Mouse (Mus musculus) heart, adult 2 months (tissue): ENCODE results near the gene Kctd2. TPM values are rescaled to one million over a fixed set of nuclear protein-coding genes. Genes with fewer than 3 reads are reported as not detected.
"Not testable (repeated sequence)": the region's sequence is repeated elsewhere in the genome, so short reads cannot be mapped to it uniquely, and the experiment has no call there.

Experiments used
- DNase-seq, 2 experiments: peaks; one replicate each; pipeline ENCODE4 v3.0.0; 2021
- H3K27ac ChIP-seq: fragments of 200-600 bp; 2 replicates; pipeline ENCODE4 v1.8.1; 2022
- H3K27me3 ChIP-seq: fragments of 200-500 bp; 2 replicates; pipeline ENCODE4 v1.6.1; 2012; ENCODE audit warnings: mild to moderate bottlenecking, low read length, inconsistent platforms, mixed read lengths; ENCODE audit not compliant: control insufficient read depth, insufficient read depth
- H3K36me3 ChIP-seq: fragments of 200-500 bp; 2 replicates; pipeline ENCODE4 v1.6.1; 2012; ENCODE audit warnings: low read length, inconsistent platforms; ENCODE audit not compliant: control insufficient read depth, insufficient read depth
- H3K4me1 ChIP-seq: fragments of 200-500 bp; 2 replicates; pipeline ENCODE4 v1.6.1; 2011; ENCODE audit warnings: low read length; ENCODE audit not compliant: control insufficient read depth, insufficient read depth
- H3K4me3 ChIP-seq: fragments of 200-600 bp; 2 replicates; pipeline ENCODE4 v1.8.1; 2022
- H3K79me2 ChIP-seq: fragments of 200-500 bp; replicated peaks from 2 replicates; pipeline ENCODE4 v1.6.1; 2012; ENCODE audit warnings: mild to moderate bottlenecking, inconsistent platforms, low read length, moderate library complexity, mixed read lengths; ENCODE audit not compliant: control insufficient read depth, insufficient read depth
- H3K9ac ChIP-seq: fragments of 200-500 bp; 2 replicates; pipeline ENCODE4 v1.6.1; 2012; ENCODE audit warnings: low read depth, mild to moderate bottlenecking, control low read depth, inconsistent platforms, low read length, mixed read lengths
- CTCF ChIP-seq: fragments of 200-600 bp; IDR thresholded peaks from 2 replicates; pipeline ENCODE4 v1.8.1; 2022; ENCODE audit warnings: antibody characterized with exemption, mild to moderate bottlenecking, moderate library complexity
- EP300 ChIP-seq: fragments of 200-500 bp; IDR thresholded peaks from 2 replicates; pipeline ENCODE4 v1.6.1; 2011; ENCODE audit warnings: low read depth, low read length, control low read depth; ENCODE audit not compliant: insufficient read depth
- POLR2A ChIP-seq: fragments of 200-500 bp; IDR thresholded peaks from 2 replicates; pipeline ENCODE4 v1.6.1; 2011; ENCODE audit warnings: mild to moderate bottlenecking, low read depth, low read length, control low read depth; ENCODE audit not compliant: insufficient read depth
- WGBS: fragments of 180-500 bp; shearing (Covaris S2); methylation state at CpG from one replicate; pipeline ENCODE4 v1.1.7; 2018; 5-methylcytosine and 5-hydroxymethylcytosine counted together
- intact Hi-C: fragments of 180-260 bp; cut with DNase I; formaldehyde crosslinking; loops from one replicate; pipeline ENCODE4 v1.15.1; 2025
- microRNA-seq, 2 experiments: library from miRNA; unstranded; fragments of <30 nt; microRNA quantifications; one replicate each; pipeline ENCODE4 v1.2.0; 2021
- polyA plus RNA-seq: library from polyadenylated mRNA; depleted of rRNA; stranded (reverse); fragments of >200 nt; gene quantifications from 2 replicates; pipeline ENCODE4 v1.2.3, GENCODE M21; 2012; rRNA removed
- total RNA-seq, 2 experiments: library from RNA; stranded (reverse); gene quantifications; 2 replicates each; pipeline ENCODE4 v1.2.3; 2021

Kctd2 gene
- total and polyA plus RNA-seq, 3 experiments: 22.9 to 30.0 (median 26.6) TPM

- Histone ChIP-seq H3K4me1 (peaks cover 10% of the 10 kb centered on the region), H3K27me3 (no peaks in the 10 kb centered on the region), H3K27ac (peak overlapping the region; percentile 52; the same call in 1 of the 2 replicates), H3K79me2 (no peaks in the 10 kb centered on the region), H3K36me3 (no peaks in the 10 kb centered on the region), H3K4me3 (peak overlapping the region; percentile 93), H3K9ac (peak overlapping the region; percentile 61)
- intact Hi-C loops: loop anchor here (2.0 kb wide), 1 partner anchor 63 kb away; no protein-coding TSS in a partner anchor
- WGBS: 3% methylated on average over 28 of the region's 28 CpGs
- TF ChIP-seq EP300 (no peak), POLR2A (no peak), CTCF (no peak)
- no peak for DNase-seq
Measured at GRCm38 (mm10) chr11:115475758-115476237, 55.9 kb downstream of the Kctd2 start.

GRCm38 (mm10) chr11:115476630-115477029 lies 56.7 kb downstream of the Kctd2 start:
- H3K4me3 ChIP-seq, DNase-seq, H3K27ac ChIP-seq, H3K9ac ChIP-seq, H3K36me3 ChIP-seq, H3K27me3 ChIP-seq, H3K79me2 ChIP-seq, intact Hi-C loops: not testable (repeated sequence)
- peaks cover 10% of the 10 kb centered on the region for H3K4me1 ChIP-seq
- 76% methylated on average over 4 of the region's 4 CpGs for WGBS

- H3K27me3 ChIP-seq, H3K79me2 ChIP-seq, DNase-seq, H3K9ac ChIP-seq, H3K27ac ChIP-seq, H3K36me3 ChIP-seq, H3K4me3 ChIP-seq, intact Hi-C loops: not testable (repeated sequence)
- H3K4me1 ChIP-seq: peaks cover 10% of the 10 kb centered on the region
- 65% methylated on average over 7 of the region's 7 CpGs for WGBS
Measured at GRCm38 (mm10) chr11:115477388-115477787, 57.5 kb downstream of the Kctd2 start.

- no peak for TF ChIP-seq CTCF
- TF ChIP-seq POLR2A: no peak
- TF ChIP-seq EP300: no peak
- no peak overlapping the region for H3K9ac ChIP-seq
- peaks cover 6% of the 10 kb centered on the region for H3K4me1 ChIP-seq
- H3K36me3 ChIP-seq: no peaks in the 10 kb centered on the region
- no peak overlapping the region for H3K27ac ChIP-seq
- no peaks in the 10 kb centered on the region for H3K27me3 ChIP-seq
- no peak overlapping the region for H3K4me3 ChIP-seq
- H3K79me2 ChIP-seq: no peaks in the 10 kb centered on the region
- 73% methylated on average over 9 of the region's 9 CpGs for WGBS
- intact Hi-C loops: no loop called here
- DNase-seq: no peak
Measured at GRCm38 (mm10) chr11:115478296-115478938, 58.5 kb downstream of the Kctd2 start.

Small RNA genes lying within 50 kb of the gene (microRNA-seq; reads per million reads assigned to microRNA genes)
- 0 to 0.39 reads per million in 2 experiments for gene Mir3968

Other genes with a start within 250 kb of the Kctd2 start
- 10 to 100 TPM in 1 of 2 experiments, 1 to 10 TPM in 1; 8.8 to 11.6 TPM for gene Tmem104, start 232.6 kb upstream of the Kctd2 start, total RNA-seq
- 8.6 and 9.9 TPM in 2 replicates for gene Tmem104, start 232.6 kb upstream of the Kctd2 start, polyA plus RNA-seq
- gene Nat9, start 232.3 kb upstream of the Kctd2 start, total RNA-seq: 10 to 100 TPM; 18.5 to 23.6 TPM
- 20.2 and 31.5 TPM in 2 replicates for gene Nat9, start 232.3 kb upstream of the Kctd2 start, polyA plus RNA-seq
- gene Grin2c, start 152.9 kb upstream of the Kctd2 start, total RNA-seq: under 1 TPM; 0.25 to 0.26 TPM
- gene Grin2c, start 152.9 kb upstream of the Kctd2 start, polyA plus RNA-seq: 1.6 and 2.0 TPM in 2 replicates
- gene Fdxr, start 143.1 kb upstream of the Kctd2 start, total RNA-seq: 1 to 10 TPM; 7.1 to 8.8 TPM
- gene Fdxr, start 143.1 kb upstream of the Kctd2 start, polyA plus RNA-seq: 8.4 and 8.7 TPM in 2 replicates
- gene Fads6, start 122.5 kb upstream of the Kctd2 start, total RNA-seq: 1 to 10 TPM; 1.6 to 1.8 TPM
- gene Fads6, start 122.5 kb upstream of the Kctd2 start, polyA plus RNA-seq: 1.9 and 2.0 TPM in 2 replicates
- not detected for gene Otop2, start 113.0 kb upstream of the Kctd2 start, total RNA-seq
- not detected in 2 replicates for gene Otop2, start 113.0 kb upstream of the Kctd2 start, polyA plus RNA-seq
- gene Ush1g, start 98.1 kb upstream of the Kctd2 start, total RNA-seq: under 1 TPM in 1 of 2 experiments, not detected in 1; 0.07 TPM
- gene Ush1g, start 98.1 kb upstream of the Kctd2 start, polyA plus RNA-seq: 0.10 and 0.18 TPM in 2 replicates
- gene Otop3, start 85.4 kb upstream of the Kctd2 start, total RNA-seq: not detected
- not detected in 2 replicates for gene Otop3, start 85.4 kb upstream of the Kctd2 start, polyA plus RNA-seq
- gene Hid1, start 52.4 kb upstream of the Kctd2 start, total RNA-seq: 1 to 10 TPM; 3.0 to 5.1 TPM
- 6.1 and 7.3 TPM in 2 replicates for gene Hid1, start 52.4 kb upstream of the Kctd2 start, polyA plus RNA-seq
- gene Cdr2l, start 38.2 kb upstream of the Kctd2 start, total RNA-seq: 1 to 10 TPM; 4.5 TPM
- gene Cdr2l, start 38.2 kb upstream of the Kctd2 start, polyA plus RNA-seq: 6.2 and 6.7 TPM in 2 replicates
- gene Mrpl58, start 16.4 kb upstream of the Kctd2 start, total RNA-seq: 100 to 1,000 TPM; 144 to 159 TPM
- gene Mrpl58, start 16.4 kb upstream of the Kctd2 start, polyA plus RNA-seq: 82.7 and 104 TPM in 2 replicates
- gene Atp5h, start 166 bp upstream of the Kctd2 start, total RNA-seq: 1,000 to 10,000 TPM; 1,964 to 2,328 TPM
- 830 and 1,376 TPM in 2 replicates for gene Atp5h, start 166 bp upstream of the Kctd2 start, polyA plus RNA-seq
- under 1 TPM in 1 of 2 experiments, not detected in 1; 0.13 TPM for gene Trim80, start 20.4 kb downstream of the Kctd2 start, total RNA-seq
- 0.33 TPM in 1 of 2 replicates, not detected in the other for gene Trim80, start 20.4 kb downstream of the Kctd2 start, polyA plus RNA-seq
- not detected for gene Slc16a5, start 42.3 kb downstream of the Kctd2 start, total RNA-seq
- 0.06 and 0.18 TPM in 2 replicates for gene Slc16a5, start 42.3 kb downstream of the Kctd2 start, polyA plus RNA-seq
- gene Armc7, start 55.5 kb downstream of the Kctd2 start, total RNA-seq: 1 to 10 TPM; 1.9 to 2.7 TPM
- gene Armc7, start 55.5 kb downstream of the Kctd2 start, polyA plus RNA-seq: 2.3 and 3.3 TPM in 2 replicates
- gene Nt5c, start 71.7 kb downstream of the Kctd2 start, total RNA-seq: 10 to 100 TPM; 10.9 to 12.9 TPM
- 11.7 and 12.4 TPM in 2 replicates for gene Nt5c, start 71.7 kb downstream of the Kctd2 start, polyA plus RNA-seq
- 100 to 1,000 TPM; 110 TPM for gene Jpt1, start 94.3 kb downstream of the Kctd2 start, total RNA-seq
- gene Jpt1, start 94.3 kb downstream of the Kctd2 start, polyA plus RNA-seq: 116 and 124 TPM in 2 replicates
- gene Sumo2, start 116.1 kb downstream of the Kctd2 start, total RNA-seq: 100 to 1,000 TPM; 168 to 177 TPM
- 64.7 and 126 TPM in 2 replicates for gene Sumo2, start 116.1 kb downstream of the Kctd2 start, polyA plus RNA-seq
- 10 to 100 TPM; 19.8 to 20.2 TPM for gene Nup85, start 144.3 kb downstream of the Kctd2 start, total RNA-seq
- gene Nup85, start 144.3 kb downstream of the Kctd2 start, polyA plus RNA-seq: 28.0 and 44.1 TPM in 2 replicates
- 10 to 100 TPM; 74.6 to 80.1 TPM for gene Mrps7, start 183.8 kb downstream of the Kctd2 start, total RNA-seq
- 33.9 and 40.2 TPM in 2 replicates for gene Mrps7, start 183.8 kb downstream of the Kctd2 start, polyA plus RNA-seq
- gene Gga3, start 183.9 kb downstream of the Kctd2 start, total RNA-seq: 10 to 100 TPM; 16.5 to 20.3 TPM
- 15.4 and 17.1 TPM in 2 replicates for gene Gga3, start 183.9 kb downstream of the Kctd2 start, polyA plus RNA-seq
- 10 to 100 TPM; 51.3 to 54.7 TPM for gene Mif4gd, start 192.8 kb downstream of the Kctd2 start, total RNA-seq
- 94.0 and 123 TPM in 2 replicates for gene Mif4gd, start 192.8 kb downstream of the Kctd2 start, polyA plus RNA-seq
- gene Slc25a19, start 208.2 kb downstream of the Kctd2 start, total RNA-seq: 10 to 100 TPM; 32.9 to 40.7 TPM
- 97.1 and 106 TPM in 2 replicates for gene Slc25a19, start 208.2 kb downstream of the Kctd2 start, polyA plus RNA-seq